Mouse (Mus musculus) stomach, postnatal 0 days (tissue): ENCODE results near the gene Slc6a15. TPM values are rescaled to one million over a fixed set of nuclear protein-coding genes. Genes with fewer than 3 reads are reported as not detected.

ENCODE experiments used
- ATAC-seq: fragments of 200-750 bp; cut with Nextera tagmentation; 2 replicates; pipeline ENCODE4 v1.8.0; 2017; ENCODE audit not compliant: low FRiP score, low TSS enrichment
- DNase-seq: peaks from one replicate; pipeline ENCODE4 v3.0.0-alpha.2; 2016; ENCODE audit warnings: low spot score
- H3K27ac ChIP-seq: fragments of 300-500 bp; sonication (generic); replicated peaks from 2 replicates; pipeline ENCODE4 v1.5.1; 2014; ENCODE audit warnings: mild to moderate bottlenecking, control low read depth
- H3K27me3 ChIP-seq: fragments of 300-500 bp; sonication (generic); 2 replicates; pipeline ENCODE4 v1.6.1; 2014; ENCODE audit warnings: low read length; ENCODE audit not compliant: control insufficient read depth, insufficient read depth
- H3K36me3 ChIP-seq: fragments of 300-500 bp; sonication (generic); 2 replicates; pipeline ENCODE4 v1.6.1; 2014; ENCODE audit warnings: low read length, mixed read lengths; ENCODE audit not compliant: control insufficient read depth, insufficient read depth
- H3K4me1 ChIP-seq: fragments of 300-500 bp; sonication (generic); replicated peaks from 2 replicates; pipeline ENCODE4 v1.6.1; 2014; ENCODE audit warnings: antibody characterized with exemption; ENCODE audit not compliant: control insufficient read depth, insufficient read depth
- H3K4me2 ChIP-seq: fragments of 300-500 bp; sonication (generic); replicated peaks from 2 replicates; pipeline ENCODE4 v1.6.1; 2014; ENCODE audit warnings: low read depth, mild to moderate bottlenecking, control low read depth, moderate library complexity
- H3K4me3 ChIP-seq: fragments of 300-500 bp; sonication (generic); 2 replicates; pipeline ENCODE4 v1.5.1; 2014; ENCODE audit warnings: low read depth, low read length, control low read depth
- H3K9ac ChIP-seq: fragments of 300-500 bp; sonication (generic); 2 replicates; pipeline ENCODE4 v1.6.1; 2014; ENCODE audit warnings: mild to moderate bottlenecking, low read length, control low read depth, mixed read lengths
- H3K9me3 ChIP-seq: fragments of 300-500 bp; sonication (generic); 2 replicates; pipeline ENCODE4 v1.6.1; 2016; ENCODE audit warnings: low read length; ENCODE audit not compliant: control insufficient read depth
- CTCF ChIP-seq: IDR thresholded peaks from 2 replicates; pipeline ENCODE4 v1.5.1; 2016; ENCODE audit warnings: antibody characterized with exemption, low read depth, mild to moderate bottlenecking, moderate library complexity
- EP300 ChIP-seq: optimal IDR thresholded peaks from 2 replicates; pipeline ENCODE3; 2016; ENCODE audit warnings: antibody characterized with exemption
- WGBS: fragments of 180-500 bp; shearing (Covaris S2); extraction: QIAGEN DNeasy Blood & Tissue Kit; methylation state at CpG from one replicate; pipeline ENCODE4 v1.1.7; 2014; 5-methylcytosine and 5-hydroxymethylcytosine counted together
- polyA plus RNA-seq: library from polyadenylated mRNA; unstranded; fragments of >200 nt; fragmentation: Nextera tagmentation; extraction: Ambion mirVana; gene quantifications from 2 replicates; pipeline ENCODE4 v1.2.1, GENCODE M21; 2015

Slc6a15 gene
- polyA plus RNA-seq, 1 experiment from 2014 or later: 1.9 TPM

GRCm38 (mm10) chr10:103368296-103369080 lies 905 bp downstream of the Slc6a15 start:
- no peaks in the 10 kb centered on the region for H3K9me3 ChIP-seq
- TF ChIP-seq EP300 (no peak), CTCF (no peak)
- H3K27ac ChIP-seq: no peak overlapping the region
- ATAC-seq (peak; percentile 60; the same call in 1 of the 2 replicates), DNase-seq (no peak)
- H3K4me1 ChIP-seq: no peaks in the 10 kb centered on the region
- H3K4me2 ChIP-seq: peak overlapping the region; percentile 58
- peak overlapping the region; percentile 41 for H3K4me3 ChIP-seq
- peak overlapping the region; percentile 39 for H3K9ac ChIP-seq
- under 1% methylated on average over 37 of the region's 37 CpGs for WGBS
- H3K36me3 ChIP-seq: no peaks in the 10 kb centered on the region
- no peaks in the 10 kb centered on the region for H3K27me3 ChIP-seq

GRCm38 (mm10) chr10:103369081-103369420 lies 1.5 kb downstream of the Slc6a15 start:
- TF ChIP-seq EP300 (no peak), CTCF (no peak; the same call in 1 of the 2 replicates)
- peak overlapping the region; percentile 41 for H3K4me3 ChIP-seq
- H3K4me1 ChIP-seq: no peaks in the 10 kb centered on the region
- no peaks in the 10 kb centered on the region for H3K9me3 ChIP-seq
- no peaks in the 10 kb centered on the region for H3K36me3 ChIP-seq
- DNase-seq: peak; percentile 78
- peak overlapping the region; percentile 58 for H3K4me2 ChIP-seq
- ATAC-seq: peak; percentile 94
- H3K27me3 ChIP-seq: no peaks in the 10 kb centered on the region
- H3K9ac ChIP-seq: peak overlapping the region; percentile 14; the same call in 1 of the 2 replicates
- no peak overlapping the region for H3K27ac ChIP-seq
- under 1% methylated on average over 8 of the region's 8 CpGs for WGBS

- TF ChIP-seq EP300 (no peak), CTCF (peak; percentile 82)
- Histone ChIP-seq H3K9ac (no peak overlapping the region), H3K27ac (no peak overlapping the region), H3K4me2 (no peak overlapping the region), H3K9me3 (no peaks in the 10 kb centered on the region), H3K36me3 (no peaks in the 10 kb centered on the region), H3K4me3 (no peak overlapping the region), H3K27me3 (no peaks in the 10 kb centered on the region), H3K4me1 (no peaks in the 10 kb centered on the region)
- ATAC-seq (no peak), DNase-seq (no peak)
- 23% methylated on average over 4 of the region's 4 CpGs for WGBS
Observed at GRCm38 (mm10) chr10:103402171-103402570, 34.6 kb downstream of the Slc6a15 start.

- no peaks in the 10 kb centered on the region for H3K27me3 ChIP-seq
- H3K27ac ChIP-seq: no peak overlapping the region
- H3K9me3 ChIP-seq: no peaks in the 10 kb centered on the region
- no peaks in the 10 kb centered on the region for H3K4me1 ChIP-seq
- H3K36me3 ChIP-seq: no peaks in the 10 kb centered on the region
- no peak overlapping the region for H3K4me2 ChIP-seq
- ATAC-seq (no peak), DNase-seq (no peak)
- 67% methylated on average over 1 of the region's 1 CpGs for WGBS
- no peak overlapping the region for H3K4me3 ChIP-seq
- TF ChIP-seq EP300 (no peak), CTCF (peak; percentile 54)
- H3K9ac ChIP-seq: no peak overlapping the region
Observed at GRCm38 (mm10) chr10:103427717-103428116, 60.1 kb downstream of the Slc6a15 start.

GRCm38 (mm10) chr10:103442588-103442987 lies 75.0 kb downstream of the Slc6a15 start:
- no peak overlapping the region for H3K4me2 ChIP-seq
- H3K27me3 ChIP-seq: no peaks in the 10 kb centered on the region
- no peak overlapping the region for H3K9ac ChIP-seq
- 83% methylated on average over 2 of the region's 2 CpGs for WGBS
- no peak overlapping the region for H3K27ac ChIP-seq
- no peak for TF ChIP-seq EP300
- no peak for TF ChIP-seq CTCF
- no peaks in the 10 kb centered on the region for H3K9me3 ChIP-seq
- no peaks in the 10 kb centered on the region for H3K4me1 ChIP-seq
- DNase-seq (no peak), ATAC-seq (no peak)
- no peak overlapping the region for H3K4me3 ChIP-seq
- no peaks in the 10 kb centered on the region for H3K36me3 ChIP-seq

GRCm38 (mm10) chr10:103443070-103443469 lies 75.5 kb downstream of the Slc6a15 start:
- H3K27ac ChIP-seq: no peak overlapping the region
- no peaks in the 10 kb centered on the region for H3K4me1 ChIP-seq
- no peak overlapping the region for H3K4me2 ChIP-seq
- H3K9ac ChIP-seq: no peak overlapping the region
- H3K9me3 ChIP-seq: no peaks in the 10 kb centered on the region
- DNase-seq (no peak), ATAC-seq (no peak)
- 43% methylated on average over 3 of the region's 3 CpGs for WGBS
- H3K36me3 ChIP-seq: no peaks in the 10 kb centered on the region
- no peak for TF ChIP-seq EP300
- TF ChIP-seq CTCF: peak; percentile 85
- H3K27me3 ChIP-seq: no peaks in the 10 kb centered on the region
- no peak overlapping the region for H3K4me3 ChIP-seq
